Mouse (Mus musculus) intestine, postnatal 0 days (tissue): ENCODE data around the gene Ddx52. TPM values are rescaled to one million over a fixed set of nuclear protein-coding genes. Genes with fewer than 3 reads are reported as not detected.

Experiments
- ATAC-seq: fragments of 200-750 bp; cut with Nextera tagmentation; 2 replicates; pipeline ENCODE4 v1.8.0; 2017; ENCODE audit warnings: mild to moderate bottlenecking, moderate TSS enrichment, moderate library complexity
- H3K27ac ChIP-seq: fragments of 300-500 bp; sonication (generic); 2 replicates; pipeline ENCODE4 v1.5.1; 2014; ENCODE audit warnings: mild to moderate bottlenecking, low read depth, low read length, moderate library complexity
- H3K27me3 ChIP-seq: fragments of 300-500 bp; sonication (generic); replicated peaks from 2 replicates; pipeline ENCODE4 v1.6.1; 2014; ENCODE audit warnings: low read length, mixed read lengths; ENCODE audit not compliant: control insufficient read depth, insufficient read depth
- H3K36me3 ChIP-seq: fragments of 300-500 bp; sonication (generic); 2 replicates; pipeline ENCODE4 v1.6.1; 2014; ENCODE audit warnings: mild to moderate bottlenecking, moderate library complexity; ENCODE audit not compliant: control insufficient read depth, insufficient read depth
- H3K4me1 ChIP-seq: fragments of 300-500 bp; sonication (generic); replicated peaks from 2 replicates; pipeline ENCODE4 v1.6.1; 2014; ENCODE audit warnings: antibody characterized with exemption, low read length, mixed read lengths; ENCODE audit not compliant: control insufficient read depth, insufficient read depth
- H3K4me2 ChIP-seq: fragments of 300-500 bp; sonication (generic); replicated peaks from 2 replicates; pipeline ENCODE4 v1.6.1; 2014; ENCODE audit warnings: low read depth, mild to moderate bottlenecking, moderate library complexity
- H3K4me3 ChIP-seq: fragments of 300-500 bp; sonication (generic); 2 replicates; pipeline ENCODE4 v1.5.1; 2014; ENCODE audit warnings: low read depth, low read length
- H3K9ac ChIP-seq: fragments of 300-500 bp; sonication (generic); 2 replicates; pipeline ENCODE4 v1.6.1; 2014; ENCODE audit warnings: mild to moderate bottlenecking, low read depth, low read length
- H3K9me3 ChIP-seq: fragments of 300-500 bp; sonication (generic); 2 replicates; pipeline ENCODE4 v1.6.1; 2016; ENCODE audit warnings: mixed run types; ENCODE audit not compliant: control insufficient read depth
- CTCF ChIP-seq: sonication (generic); IDR thresholded peaks from 2 replicates; pipeline ENCODE4 v1.5.1; 2016; ENCODE audit warnings: low read depth, mild to moderate bottlenecking, control low read depth, antibody characterized with exemption, moderate library complexity
- WGBS: fragments of 180-500 bp; shearing (Covaris S2); extraction: QIAGEN DNeasy Blood & Tissue Kit; methylation state at CpG from one replicate; pipeline ENCODE4 v1.1.7; 2014; 5-methylcytosine and 5-hydroxymethylcytosine counted together
- polyA plus RNA-seq: library from polyadenylated mRNA; unstranded; fragments of >200 nt; fragmentation: Nextera tagmentation; extraction: Ambion mirVana; gene quantifications from 2 replicates; pipeline ENCODE4 v1.2.1, GENCODE M21; 2015

Ddx52 gene
- polyA plus RNA-seq, 1 experiment from 2014 or later = 14.1 TPM

DNA sequence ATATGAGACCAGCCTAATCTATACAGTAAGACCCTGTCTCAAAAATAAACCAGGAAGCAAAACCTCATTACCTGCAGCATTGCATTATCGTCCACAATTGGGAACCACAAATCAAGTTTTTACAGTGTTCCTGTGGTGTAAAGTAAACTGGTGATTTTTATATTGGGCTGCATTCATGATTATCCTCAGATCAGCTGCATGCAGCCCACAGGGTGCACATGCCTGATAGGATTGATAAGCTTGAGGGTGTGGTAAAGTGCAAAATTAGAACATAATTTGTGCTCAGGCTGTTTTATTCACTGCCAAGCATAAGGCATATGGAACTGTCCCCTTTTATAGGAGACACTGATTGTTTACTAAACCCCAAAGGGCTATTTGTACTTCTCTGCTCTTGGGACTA lies 33.6 kb downstream of the Ddx52 start:
- no peak overlapping the region for H3K9ac ChIP-seq
- no peak for ATAC-seq
- no peaks in the 10 kb centered on the region for H3K27me3 ChIP-seq
- no peak overlapping the region for H3K4me2 ChIP-seq
- no peak for TF ChIP-seq CTCF
- no peaks in the 10 kb centered on the region for H3K4me1 ChIP-seq
- H3K36me3 ChIP-seq = peaks cover 48% of the 10 kb centered on the region
- WGBS = 92% methylated on average over 1 of the region's 1 CpGs
- H3K4me3 ChIP-seq = no peak overlapping the region
- H3K9me3 ChIP-seq = no peaks in the 10 kb centered on the region
- H3K27ac ChIP-seq = no peak overlapping the region

DNA sequence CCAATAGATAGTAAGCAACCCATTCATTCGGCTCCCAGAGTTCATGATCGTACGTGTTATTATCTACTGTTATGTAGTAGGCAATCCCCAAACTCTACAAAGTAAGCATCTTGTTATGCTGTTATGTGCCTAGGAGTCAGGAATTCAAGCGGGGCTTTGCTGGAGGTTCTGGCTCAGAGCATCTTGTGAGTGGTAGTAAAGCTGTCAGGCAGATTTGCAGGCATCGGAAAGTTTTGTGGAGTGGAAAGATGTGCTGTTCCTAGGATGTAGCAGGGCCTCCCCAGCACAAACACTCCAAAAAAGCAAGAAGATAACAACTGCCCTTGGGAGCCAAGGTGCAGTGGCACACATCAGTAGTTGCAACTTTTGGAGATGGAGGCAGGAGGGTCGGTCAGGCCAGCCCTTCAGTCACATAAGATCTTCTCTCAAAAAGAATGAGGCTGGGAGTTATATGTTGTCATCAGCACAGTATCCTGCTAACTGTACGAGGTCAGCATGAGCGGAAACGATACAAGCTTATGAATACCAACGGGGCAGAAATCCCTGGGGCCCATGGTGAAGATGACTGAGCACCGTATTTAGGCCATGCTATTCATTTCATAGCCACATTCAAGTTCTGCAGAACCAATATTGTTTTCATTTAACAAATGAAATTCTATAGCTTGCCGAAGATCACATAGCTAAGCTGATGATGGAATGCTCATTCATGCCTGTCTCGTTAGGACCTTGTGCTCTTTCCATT lies 34.5 kb downstream of the Ddx52 start:
- Histone ChIP-seq H3K27me3 (no peaks in the 10 kb centered on the region), H3K4me2 (no peak overlapping the region), H3K36me3 (peaks cover 52% of the 10 kb centered on the region), H3K9me3 (no peaks in the 10 kb centered on the region), H3K9ac (no peak overlapping the region), H3K4me3 (no peak overlapping the region), H3K27ac (no peak overlapping the region), H3K4me1 (no peaks in the 10 kb centered on the region)
- no peak for ATAC-seq
- no peak for TF ChIP-seq CTCF
- WGBS = 88% methylated on average over 13 of the region's 13 CpGs

- H3K4me2 ChIP-seq = no peak overlapping the region
- WGBS = 95% methylated on average over 2 of the region's 2 CpGs
- no peaks in the 10 kb centered on the region for H3K4me1 ChIP-seq
- TF ChIP-seq CTCF = no peak
- ATAC-seq = no peak
- H3K27ac ChIP-seq = no peak overlapping the region
- no peaks in the 10 kb centered on the region for H3K9me3 ChIP-seq
- no peak overlapping the region for H3K9ac ChIP-seq
- H3K27me3 ChIP-seq = no peaks in the 10 kb centered on the region
- H3K36me3 ChIP-seq = peaks cover 55% of the 10 kb centered on the region
- H3K4me3 ChIP-seq = no peak overlapping the region
Measured at GRCm38 (mm10) chr11:83977810-83978209, 35.9 kb downstream of the Ddx52 start.

- ATAC-seq = no peak
- H3K9me3 ChIP-seq = no peaks in the 10 kb centered on the region
- peaks cover 58% of the 10 kb centered on the region for H3K36me3 ChIP-seq
- no peak overlapping the region for H3K9ac ChIP-seq
- H3K27ac ChIP-seq = no peak overlapping the region
- WGBS = 91% methylated on average over 6 of the region's 6 CpGs
- no peak overlapping the region for H3K4me2 ChIP-seq
- no peaks in the 10 kb centered on the region for H3K4me1 ChIP-seq
- H3K27me3 ChIP-seq = no peaks in the 10 kb centered on the region
- no peak for TF ChIP-seq CTCF
- no peak overlapping the region for H3K4me3 ChIP-seq
Measured at GRCm38 (mm10) chr11:83979992-83980391, 38.1 kb downstream of the Ddx52 start.

DNA sequence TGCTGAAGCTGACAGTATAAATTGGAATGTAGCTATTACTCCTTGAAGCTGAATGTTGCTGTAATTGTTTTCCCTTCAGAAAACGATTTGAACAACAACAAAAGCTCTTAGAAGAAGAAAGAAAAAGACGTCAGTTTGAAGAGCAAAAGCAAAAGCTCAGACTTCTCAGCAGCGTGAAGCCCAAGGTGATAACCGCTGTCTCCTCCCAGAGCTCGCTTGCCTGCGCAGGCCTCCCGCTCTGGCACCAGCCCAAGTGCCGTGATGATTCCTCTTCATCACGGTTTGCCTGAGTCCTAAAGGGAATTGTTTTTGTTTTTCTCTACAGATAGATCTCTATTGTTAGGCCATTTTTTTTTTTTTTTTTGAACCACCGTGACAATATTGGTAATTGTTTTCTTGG lies 39.5 kb downstream of the Ddx52 start:
- no peaks in the 10 kb centered on the region for H3K27me3 ChIP-seq
- no peak for TF ChIP-seq CTCF
- no peaks in the 10 kb centered on the region for H3K9me3 ChIP-seq
- 88% methylated on average over 10 of the region's 10 CpGs for WGBS
- no peak overlapping the region for H3K4me2 ChIP-seq
- H3K4me1 ChIP-seq = no peaks in the 10 kb centered on the region
- no peak overlapping the region for H3K9ac ChIP-seq
- H3K27ac ChIP-seq = no peak overlapping the region
- H3K36me3 ChIP-seq = peaks cover 72% of the 10 kb centered on the region
- H3K4me3 ChIP-seq = no peak overlapping the region
- no peak for ATAC-seq

DNA sequence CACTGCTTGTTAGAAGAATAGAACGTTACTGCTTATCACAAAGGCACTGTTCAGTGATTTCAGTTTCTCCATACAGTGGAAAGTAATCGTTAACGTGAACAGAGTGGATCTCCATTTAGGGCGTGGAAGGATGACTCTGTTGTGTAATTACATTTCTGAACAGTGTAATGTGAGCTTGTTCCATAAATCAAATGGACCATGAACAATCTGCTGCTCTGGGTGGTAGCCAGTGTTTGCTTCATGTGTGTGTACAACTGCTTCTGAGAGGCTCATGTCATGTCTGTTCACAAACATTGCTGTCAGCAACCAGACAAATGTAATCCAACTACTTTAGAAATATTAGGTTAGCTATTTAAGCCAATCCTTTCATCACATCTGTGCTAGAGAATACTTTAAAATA lies 49.8 kb downstream of the Ddx52 start:
- ATAC-seq = no peak
- Histone ChIP-seq H3K4me1 (no peaks in the 10 kb centered on the region), H3K27ac (no peak overlapping the region), H3K4me3 (no peak overlapping the region), H3K9me3 (no peaks in the 10 kb centered on the region), H3K27me3 (no peaks in the 10 kb centered on the region), H3K4me2 (no peak overlapping the region), H3K36me3 (peaks cover 62% of the 10 kb centered on the region), H3K9ac (no peak overlapping the region)
- TF ChIP-seq CTCF = no peak
- WGBS = 46% methylated on average over 4 of the region's 4 CpGs
